Mouse (Mus musculus) olfactory bulb, adult 2 months (tissue): ENCODE measurements around the gene Gm11127.
"Not testable (repeated sequence)": the region's sequence is repeated elsewhere in the genome, so short reads cannot be mapped to it uniquely, and the experiment has no call there.

Source experiments
- CTCF ChIP-seq: fragments of 200-500 bp; IDR thresholded peaks from 2 replicates; pipeline ENCODE4 v1.5.1; 2012; ENCODE audit warnings: low read depth, mild to moderate bottlenecking, low read length, moderate library complexity; ENCODE audit not compliant: insufficient read depth
- POLR2A ChIP-seq: fragments of 200-500 bp; IDR thresholded peaks from 2 replicates; pipeline ENCODE4 v1.6.1; 2012; ENCODE audit warnings: mild to moderate bottlenecking, low read depth, low read length, moderate library complexity; ENCODE audit not compliant: insufficient read depth

GRCm38 (mm10) chr17:36092520-36092919 is 34.3 kb upstream of the Gm11127 start:
- not testable (repeated sequence) for TF ChIP-seq CTCF, POLR2A
